Mouse (Mus musculus): ENCODE results near the gene Cldn3.
A peak's percentile ranks its signal among the peaks of the same experiment; 100 is the strongest.
"Not testable (repeated sequence)": the region's sequence is repeated elsewhere in the genome, so short reads cannot be mapped to it uniquely, and the experiment has no call there.

Gene Cldn3

DNA sequence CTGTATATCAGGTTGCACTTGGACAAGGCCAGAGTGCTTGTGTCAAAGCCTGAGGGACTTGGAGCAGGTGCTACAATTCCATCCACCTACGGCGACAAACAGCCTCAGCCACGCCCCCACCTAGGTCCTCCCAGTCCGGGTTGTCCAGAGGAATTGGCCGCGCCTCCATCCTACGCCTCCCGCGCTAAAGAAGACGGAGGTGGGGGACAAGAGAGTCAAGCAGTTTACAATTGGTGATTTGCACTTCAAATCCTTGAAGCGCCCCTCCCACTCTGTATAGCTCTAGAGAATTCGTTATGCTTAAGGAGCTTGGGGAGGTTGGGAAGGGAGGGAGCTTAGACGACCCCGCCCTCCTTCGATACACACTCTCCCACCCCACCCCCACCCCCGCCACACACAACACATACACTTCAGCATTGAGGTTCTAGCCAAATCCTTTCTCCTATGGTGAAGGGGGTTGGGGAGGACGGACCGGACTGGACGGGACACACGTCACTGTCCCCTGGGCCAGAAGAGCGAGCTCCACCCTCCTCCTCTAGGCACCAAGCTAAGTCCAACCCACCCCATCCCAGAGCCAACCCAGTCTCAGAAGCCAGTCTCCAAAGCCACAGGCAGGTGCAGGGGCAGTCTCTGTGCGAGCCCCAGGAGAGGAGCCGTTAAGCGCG, at the start of gene Cldn3:
Cldn3 (plus strand) TSS at position 582 of the 665 bp plus-strand sequence.
- DNase-seq: no peak

DNA sequence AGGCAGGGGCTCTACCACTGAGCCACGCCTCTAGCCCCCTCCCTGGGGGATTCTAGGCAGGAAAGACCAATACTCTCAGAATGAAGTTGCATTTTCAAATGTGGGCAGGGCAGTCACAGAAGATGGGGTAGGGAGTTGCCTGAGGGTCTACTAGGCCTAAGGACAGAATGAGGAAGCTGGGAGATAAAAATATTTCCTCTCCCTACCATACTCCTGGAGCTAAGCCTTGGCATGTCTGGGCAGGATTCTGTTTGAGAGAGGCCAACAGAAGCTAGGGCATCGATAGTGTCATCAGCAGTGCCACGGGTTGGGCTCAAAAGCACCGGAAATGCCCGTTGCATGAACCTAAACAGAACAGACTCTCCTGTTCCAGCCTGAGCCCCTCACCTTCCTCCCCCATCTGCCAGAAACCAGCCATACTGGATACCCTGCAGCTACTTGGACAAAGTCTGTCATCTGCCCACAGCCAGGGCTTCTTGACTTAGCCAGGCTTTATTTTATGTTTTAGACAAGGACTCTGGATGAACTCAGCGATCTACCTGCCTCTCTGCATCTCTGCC, 49.3 kb upstream of the Cldn3 start:
- no peak for DNase-seq

DNA sequence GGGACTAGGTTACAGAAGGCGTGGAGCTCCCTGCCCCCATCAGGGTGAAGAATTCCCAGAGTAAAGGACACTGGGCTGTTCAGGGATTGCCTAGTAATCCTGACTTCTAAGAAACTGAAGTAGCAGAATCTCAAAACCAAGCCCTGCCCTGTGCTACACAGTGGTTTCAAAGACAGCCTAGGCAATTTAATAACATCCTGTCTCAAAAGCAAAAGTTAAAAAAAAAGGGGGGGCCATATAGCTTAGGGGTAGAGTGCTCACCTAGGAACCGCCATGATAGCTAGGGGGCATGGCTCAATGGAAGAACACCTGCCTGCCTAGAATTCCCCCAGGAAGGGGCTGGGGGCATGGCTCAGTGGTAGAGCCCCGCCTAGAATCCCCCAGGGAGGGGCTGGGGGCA, 46.9 kb upstream of the Cldn3 start:
- DNase-seq: no peak

DNA sequence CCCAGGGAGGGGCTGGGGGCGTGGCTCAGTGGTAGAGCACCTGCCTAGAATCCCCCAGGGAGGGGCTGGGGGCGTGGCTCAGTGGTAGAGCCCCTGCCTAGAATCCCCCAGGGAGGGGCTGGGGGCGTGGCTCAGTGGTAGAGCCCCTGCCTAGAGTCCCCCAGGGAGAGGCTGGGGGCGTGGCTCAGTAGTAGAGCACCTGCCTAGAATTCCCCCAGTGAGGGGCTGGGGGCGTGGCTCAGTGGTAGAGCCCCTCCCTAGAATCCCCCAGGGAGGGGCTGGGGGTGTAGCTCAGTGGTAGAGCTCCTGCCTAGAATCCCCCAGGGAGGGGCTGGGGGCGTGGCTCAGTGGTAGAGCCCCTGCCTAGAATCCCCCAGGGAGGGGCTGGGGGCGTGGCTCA, 46.5 kb upstream of the Cldn3 start:
- DNase-seq: not testable (repeated sequence)

DNA sequence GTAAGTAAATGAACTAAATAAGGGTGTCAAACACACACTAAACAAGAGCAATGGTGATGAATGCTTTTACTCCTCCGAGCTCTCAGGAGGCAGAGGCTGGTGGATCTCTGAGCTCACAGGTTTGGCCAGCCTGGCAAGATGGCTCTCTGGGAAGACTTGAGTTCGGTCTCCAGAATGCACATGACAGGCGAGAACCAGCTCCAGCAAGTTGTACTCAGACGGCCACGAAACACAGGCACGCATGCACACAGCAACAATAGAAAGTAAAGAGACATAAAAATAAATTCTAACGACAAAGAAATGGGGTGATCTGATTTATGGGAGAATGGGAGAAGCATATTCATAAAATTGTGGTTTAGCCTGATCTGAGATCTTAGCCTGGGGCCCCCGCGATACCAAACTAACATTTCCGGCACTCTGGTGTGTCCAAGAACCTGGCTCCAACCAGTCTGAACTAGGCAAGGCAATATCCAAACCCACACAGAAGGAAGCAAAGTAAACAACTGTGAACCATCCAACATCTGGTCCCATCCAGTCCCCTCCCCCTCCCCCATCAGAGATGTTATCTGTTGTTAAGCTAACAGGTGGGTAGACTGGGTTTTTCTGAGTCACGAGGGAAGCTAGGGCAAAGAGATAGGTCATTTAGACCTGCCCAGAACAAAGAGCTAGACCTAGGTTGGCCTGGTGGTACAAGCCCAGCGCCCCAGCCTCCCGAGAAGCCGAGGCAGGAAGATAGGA, 44.4 kb upstream of the Cldn3 start:
- DNase-seq: no peak

DNA sequence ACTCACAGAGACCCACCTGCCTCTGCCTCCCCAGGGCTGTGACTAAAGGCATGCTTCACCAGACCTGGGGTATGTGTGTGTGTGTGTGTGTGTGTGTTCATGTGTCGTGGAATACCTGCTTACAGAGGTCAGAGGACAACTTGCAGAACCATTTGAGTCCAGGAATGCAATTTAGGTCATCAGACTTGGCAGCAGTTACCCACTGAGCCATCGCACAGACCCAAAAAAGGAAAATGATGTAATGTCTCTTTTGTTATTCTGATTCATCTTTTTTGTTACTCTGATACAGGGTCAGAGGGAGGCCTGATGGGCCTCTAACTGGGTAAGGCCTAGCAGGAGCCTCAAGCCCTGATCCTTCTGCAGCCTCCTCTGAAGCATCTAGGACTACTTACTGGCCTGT, 43.3 kb upstream of the Cldn3 start:
- DNase-seq: peak in 1 of 2 experiments; percentile 16

DNA sequence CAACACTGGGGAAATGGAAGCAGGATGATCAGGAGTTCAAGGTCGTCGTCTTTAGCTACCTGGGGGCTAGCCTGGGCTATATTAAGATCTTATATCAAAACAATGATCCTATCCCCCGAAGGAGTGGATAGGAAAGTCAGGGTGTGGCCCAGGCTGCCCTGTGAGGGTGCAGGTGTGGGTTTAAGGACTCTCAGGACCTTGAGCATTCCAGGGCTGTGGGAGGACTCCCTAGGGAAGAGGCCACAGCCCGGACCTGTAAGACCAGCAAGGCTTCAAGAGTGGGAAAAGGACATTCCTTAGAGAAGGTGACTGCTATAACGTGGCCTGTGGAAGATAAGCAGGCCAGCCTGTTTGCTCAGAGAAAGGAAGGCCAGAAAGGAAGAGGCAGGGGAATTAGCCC, 41.8 kb upstream of the Cldn3 start:
- DNase-seq: no peak

DNA sequence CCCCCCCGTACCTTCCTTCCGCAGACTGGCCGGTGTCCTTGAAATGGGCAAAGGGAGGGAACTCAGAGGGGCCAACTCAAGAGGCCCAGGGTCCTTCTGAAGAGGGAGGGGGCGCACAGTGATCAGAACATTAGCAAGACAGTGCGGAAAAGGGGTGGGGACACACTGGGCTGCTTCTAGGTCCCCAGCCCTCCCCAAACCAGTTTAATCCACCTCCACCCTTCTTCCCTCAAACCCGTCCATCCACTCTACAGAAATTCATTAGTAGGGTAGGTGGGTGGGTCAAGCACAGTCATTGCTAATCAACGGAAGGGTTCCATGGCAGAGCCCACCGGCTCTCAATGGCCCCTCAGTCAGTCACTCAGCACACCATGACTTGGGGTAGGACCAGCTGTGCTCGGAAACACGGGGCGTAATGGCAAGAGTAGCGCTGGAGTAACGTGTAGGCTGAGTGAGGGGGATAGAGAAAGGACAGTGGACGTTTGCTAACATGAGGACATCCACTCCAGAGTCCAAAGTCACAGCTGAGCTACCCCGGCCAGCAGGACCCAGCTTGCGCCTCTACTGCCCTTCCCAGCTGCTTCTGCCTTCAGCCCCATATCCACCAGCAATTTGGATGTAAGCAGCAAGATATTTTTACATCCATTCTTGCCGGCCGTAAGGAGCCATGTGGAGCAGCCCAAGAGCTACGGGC, 40.6 kb upstream of the Cldn3 start:
- no peak for DNase-seq

DNA sequence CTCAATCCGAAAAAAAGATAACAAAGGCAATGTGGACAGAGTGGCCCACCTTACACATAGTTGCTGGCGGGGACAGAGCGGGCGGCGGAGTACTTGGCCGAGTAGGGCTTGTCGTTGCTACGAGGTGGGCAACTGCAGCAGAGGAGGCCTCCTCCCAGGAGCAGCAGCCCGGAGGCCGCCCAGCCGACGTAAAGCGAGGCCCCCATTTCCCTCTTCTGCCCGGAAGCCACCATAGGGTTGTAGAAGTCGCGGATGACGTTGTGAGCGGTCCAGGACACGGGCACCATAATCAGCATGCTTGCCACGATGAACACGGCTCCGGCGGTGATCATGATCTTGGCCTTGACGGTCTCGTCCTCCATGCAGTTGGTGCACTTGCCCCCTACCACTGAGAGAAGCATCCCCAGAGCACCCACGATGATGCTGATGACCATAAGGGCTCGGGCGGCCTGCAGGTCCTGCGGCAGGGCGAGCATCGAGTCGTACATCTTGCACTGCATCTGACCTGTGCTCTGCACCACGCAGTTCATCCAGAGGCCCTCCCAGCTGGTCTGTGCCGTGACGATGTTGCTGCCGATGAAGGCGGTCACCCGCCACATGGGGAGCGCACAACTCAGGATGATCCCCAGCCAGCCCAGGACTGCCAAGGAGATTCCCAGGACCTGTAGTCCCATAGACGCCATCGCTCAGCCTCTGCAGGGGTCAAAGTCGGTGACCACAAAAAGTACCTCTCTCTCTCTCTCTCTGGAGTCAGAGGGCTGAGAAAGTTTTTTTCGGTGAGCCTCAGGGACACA, 39.8 kb upstream of the Cldn3 start:
- no peak for DNase-seq

DNA sequence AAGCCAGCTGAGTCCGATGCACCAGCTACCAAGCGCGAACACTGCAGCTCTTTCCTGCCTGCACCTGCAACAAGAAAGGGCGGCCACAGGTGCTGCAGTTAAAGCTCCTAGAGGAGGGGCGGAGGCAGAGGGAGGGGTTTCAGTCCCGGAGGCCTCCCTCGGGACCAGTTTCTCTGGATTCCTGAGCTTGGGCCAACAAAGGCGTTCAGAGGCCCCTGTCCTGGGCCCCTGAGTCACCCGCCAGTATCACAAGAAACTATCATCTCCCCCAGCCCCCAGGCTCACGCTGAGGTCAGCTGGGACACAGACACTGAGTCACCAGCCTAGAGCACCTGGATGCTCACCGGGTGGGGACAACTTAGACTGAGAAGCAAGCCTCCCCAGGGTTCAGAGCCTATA, 39.2 kb upstream of the Cldn3 start, which contains the start of gene Cldn4:
Cldn4 (minus strand) TSS at position 78 of the 399 bp plus-strand sequence.
- DNase-seq: no peak

DNA sequence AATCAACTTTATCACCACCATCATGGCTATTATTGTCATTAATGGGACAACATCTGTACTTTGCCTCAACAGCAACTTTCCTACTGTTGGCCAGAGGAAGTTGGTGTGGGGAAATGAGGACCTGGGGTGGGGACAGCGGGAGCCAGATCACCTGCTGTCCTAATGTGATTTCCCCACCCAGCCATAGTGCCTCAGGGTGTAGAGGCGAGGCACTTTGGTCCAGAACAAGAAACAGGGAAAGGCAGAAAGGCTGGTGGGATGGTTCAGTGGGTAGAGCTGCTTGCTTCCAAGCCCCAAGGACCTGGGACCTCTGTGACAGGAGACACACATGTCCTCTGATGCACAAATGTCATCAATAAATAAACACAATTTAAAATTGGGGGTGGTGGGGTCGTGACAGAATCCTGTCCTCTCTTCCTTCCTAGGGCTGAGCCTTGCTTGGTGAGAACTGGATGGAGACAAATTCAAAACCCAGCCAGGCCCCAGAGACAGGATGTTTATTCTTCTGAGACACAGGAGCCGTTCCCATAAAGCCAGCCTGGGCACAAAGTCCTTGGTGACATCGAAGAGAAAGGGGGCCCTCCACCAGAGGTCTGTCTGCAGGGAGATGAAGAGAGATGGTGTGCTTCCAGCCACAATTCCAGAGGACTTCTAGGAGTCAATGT, 38.5 kb upstream of the Cldn3 start:
- DNase-seq: no peak

DNA sequence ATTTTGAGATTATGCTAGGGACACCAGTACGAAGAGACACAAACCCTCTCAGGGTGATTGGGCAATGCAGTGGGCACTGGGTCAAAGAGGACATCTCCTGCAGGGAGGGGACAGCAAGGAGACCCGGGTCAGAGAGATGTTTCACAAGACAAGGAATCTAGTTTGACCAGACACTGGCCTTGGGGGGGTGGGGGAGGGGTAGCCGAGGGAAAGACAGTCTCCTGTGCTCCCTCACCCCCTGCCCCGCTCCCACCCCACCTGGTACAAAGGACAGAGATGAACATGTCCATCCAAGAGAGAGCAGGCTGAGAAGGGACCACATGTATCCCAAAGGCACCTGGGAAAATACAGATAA, 38.0 kb upstream of the Cldn3 start:
- DNase-seq: no peak

DNA sequence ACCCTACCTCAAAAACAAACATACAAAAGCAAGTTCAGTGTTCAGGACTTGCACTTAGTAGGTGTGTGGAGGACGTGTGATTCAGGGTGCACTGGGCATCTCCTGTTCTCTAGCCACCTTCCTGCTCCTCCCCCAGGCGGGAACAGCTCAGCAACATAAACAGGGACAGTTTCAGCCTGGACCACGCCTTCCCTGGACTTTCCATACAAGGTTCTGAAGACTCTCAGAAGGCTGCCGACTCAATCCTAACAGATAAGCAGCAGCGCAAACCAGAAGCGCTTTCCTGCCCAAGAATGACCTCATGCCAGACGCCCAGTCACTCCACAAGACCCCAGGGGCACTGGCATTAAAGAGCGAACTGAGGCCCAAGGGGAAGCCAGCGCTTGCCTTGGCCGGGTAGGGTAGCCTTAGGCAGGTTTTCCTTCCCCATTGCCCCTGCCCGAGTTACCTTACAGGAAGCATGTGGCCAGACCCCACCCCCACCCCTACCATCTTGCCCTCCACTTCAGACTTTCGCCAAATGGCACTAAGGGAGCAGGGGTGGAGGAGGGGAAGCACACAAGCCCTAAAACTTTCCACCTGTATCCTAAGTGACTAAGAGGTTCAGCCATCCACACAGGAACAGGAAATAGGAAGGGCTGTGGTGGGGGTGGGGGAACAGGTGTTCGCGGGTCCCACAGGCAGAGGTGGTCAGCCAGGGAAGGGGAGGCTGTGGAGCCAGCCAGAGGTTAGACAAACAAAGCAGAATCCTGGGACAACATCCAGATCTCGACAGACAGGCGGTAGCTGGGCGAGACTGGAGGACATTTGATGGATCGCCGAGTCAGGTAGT, 34.7 kb upstream of the Cldn3 start:
- no peak for DNase-seq

DNA sequence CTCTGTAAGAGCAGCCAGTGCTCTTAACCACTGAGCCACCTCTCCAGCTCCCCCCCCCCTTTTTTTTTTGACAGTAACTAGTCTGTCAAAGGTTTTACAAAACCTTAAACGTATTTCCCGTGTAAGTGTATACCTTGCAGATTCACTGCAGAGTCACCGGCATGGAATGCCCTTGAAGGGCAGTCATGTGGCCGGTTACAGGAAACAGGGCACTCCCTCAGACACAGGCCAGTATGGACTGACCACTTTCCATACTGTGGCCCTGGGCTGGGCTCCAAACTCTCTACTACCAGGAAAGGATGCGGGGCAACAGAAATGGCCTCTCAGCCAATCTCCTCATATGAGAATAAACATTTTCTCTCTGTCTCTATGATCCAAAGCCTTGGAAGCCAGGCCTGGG, 30.5 kb upstream of the Cldn3 start:
- no peak for DNase-seq

DNA sequence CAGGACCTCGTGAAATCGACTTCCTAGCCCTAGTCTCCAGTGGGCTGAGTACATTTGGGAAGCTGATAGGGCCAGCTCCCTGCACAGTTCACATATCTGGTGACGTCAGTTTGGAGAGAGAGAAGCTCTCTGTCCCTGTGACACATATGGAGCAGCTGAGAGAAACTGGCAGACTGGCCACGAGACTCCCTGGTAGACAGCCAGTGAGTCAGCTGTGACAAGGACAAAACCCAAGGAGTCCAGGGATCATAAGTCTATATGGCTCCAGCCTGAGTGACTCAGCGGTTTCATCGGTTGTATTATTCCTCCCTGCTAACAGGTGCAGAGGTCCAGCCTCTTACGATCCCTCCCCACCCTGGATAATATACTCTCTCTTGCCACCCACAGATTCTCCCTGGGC, 26.9 kb upstream of the Cldn3 start:
- DNase-seq: no peak

DNA sequence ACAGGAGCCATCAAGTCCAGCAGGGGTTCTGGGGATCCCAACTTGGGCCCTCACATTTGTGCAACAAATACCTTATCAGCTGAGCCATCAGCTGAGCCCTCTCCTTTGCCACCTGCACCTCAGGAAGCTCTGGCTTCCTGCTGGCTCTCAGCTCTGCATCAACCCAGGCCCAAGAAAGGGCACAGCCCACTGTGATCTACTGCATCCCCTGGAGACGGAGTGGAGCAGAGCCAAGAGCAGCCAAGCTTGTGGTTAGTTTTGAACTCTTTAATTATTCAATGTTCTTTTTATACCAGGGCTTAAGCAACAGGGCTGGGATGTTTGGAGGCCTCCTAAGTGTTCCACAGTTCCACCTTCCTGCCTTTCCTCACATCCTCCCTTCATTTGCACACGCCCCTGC, 25.6 kb upstream of the Cldn3 start:
- DNase-seq: no peak

DNA sequence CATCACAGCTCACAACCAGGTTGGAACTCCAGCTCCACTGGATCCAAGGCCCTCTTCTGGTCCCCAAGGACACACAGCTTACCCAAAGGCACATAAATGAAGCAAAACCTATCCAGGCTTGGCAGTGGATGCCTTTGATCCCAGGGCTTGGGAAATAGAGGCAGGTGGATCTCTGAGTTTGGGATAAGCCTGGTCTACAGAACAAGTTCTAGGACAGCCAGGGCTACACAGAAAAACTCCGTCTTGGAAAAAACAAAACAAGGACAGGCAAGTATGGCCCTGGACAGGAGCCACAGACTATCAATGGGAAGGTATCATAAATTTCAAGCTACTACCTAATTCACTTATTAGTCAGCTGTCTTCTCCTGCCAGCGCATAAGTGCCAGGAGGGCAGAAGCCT, 24.5 kb upstream of the Cldn3 start:
- DNase-seq: no peak

DNA sequence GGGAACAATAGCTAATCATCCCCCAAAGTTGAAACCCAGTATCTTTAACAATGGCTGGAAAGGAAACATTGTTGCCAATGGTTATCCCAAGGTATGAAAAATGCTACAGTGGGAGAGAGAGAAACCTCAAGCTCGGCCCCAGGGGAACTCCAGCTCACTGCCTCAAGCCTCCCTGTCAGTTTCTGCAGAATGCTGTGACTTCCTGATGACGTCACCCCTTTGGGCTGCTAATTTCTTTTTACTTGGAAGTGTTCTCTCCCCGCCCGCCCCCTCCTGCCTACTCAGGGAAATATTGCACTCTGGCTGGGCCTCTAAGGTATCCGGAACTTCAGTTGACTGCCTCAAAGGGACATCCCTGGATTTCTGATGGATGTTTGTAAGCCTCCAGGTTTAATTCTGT, 22.5 kb upstream of the Cldn3 start:
- no peak for DNase-seq

DNA sequence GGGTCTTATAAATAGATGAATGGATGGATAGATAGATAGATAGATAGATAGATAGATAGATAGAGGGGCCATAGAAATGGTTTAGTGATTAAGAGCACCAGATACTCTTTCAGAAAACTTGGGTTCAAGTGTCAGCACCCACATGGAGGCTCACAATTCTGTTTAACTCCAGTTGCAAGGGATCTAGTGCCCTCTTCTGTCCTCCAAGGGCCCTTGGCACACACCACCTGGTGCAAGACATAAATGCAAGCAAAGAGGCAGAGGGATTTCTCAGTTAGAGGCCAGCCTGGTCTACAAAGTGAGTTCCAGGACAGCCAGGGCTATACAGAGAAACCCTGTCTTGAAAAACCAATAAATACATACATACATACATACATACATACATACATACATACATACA, 21.4 kb upstream of the Cldn3 start:
- DNase-seq: not testable (repeated sequence)

DNA sequence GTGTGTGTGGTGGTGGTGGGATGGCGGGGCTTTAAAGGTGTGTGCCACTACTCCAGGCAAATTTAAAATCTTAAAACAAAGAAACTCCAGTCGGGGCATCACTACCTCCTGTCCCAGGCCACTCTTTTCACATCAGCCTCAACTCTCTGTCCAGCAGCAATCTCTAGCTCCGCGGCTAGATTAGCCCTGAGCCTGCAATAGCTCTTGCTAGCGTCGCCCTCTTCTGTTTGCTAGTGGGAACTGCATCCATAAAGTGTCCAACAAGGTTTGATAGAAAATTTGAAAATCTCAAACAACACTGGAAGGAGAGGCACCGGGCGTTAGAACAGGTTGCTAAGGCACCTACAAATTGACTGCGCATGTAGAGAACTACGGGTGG, 20.6 kb upstream of the Cldn3 start:
- peak; percentile 66 to 77 for DNase-seq
